Mouse (Mus musculus): Measurements from ENCODE around the gene Abcg5. TPM values are rescaled to one million over a fixed set of nuclear protein-coding genes. Genes with fewer than 3 reads are reported as not detected.

Gene Abcg5
- total RNA-seq, 2 experiments from 2014 or later = not detected

- intact Hi-C loops (cut with DNase I; ENCODE audit: low total_unique reads) = no loop called here
- no peak for DNase-seq
Measured at GRCm38 (mm10) chr17:84620610-84621009, 62.2 kb downstream of the Abcg5 start.

- intact Hi-C loops (cut with DNase I; ENCODE audit: low total_unique reads) = no loop called here
- DNase-seq = no peak
Measured at GRCm38 (mm10) chr17:84620076-84620475, 62.7 kb downstream of the Abcg5 start.

- DNase-seq = no peak
- intact Hi-C loops (cut with DNase I; ENCODE audit: low total_unique reads) = no loop called here
Measured at GRCm38 (mm10) chr17:84619112-84619511, 63.7 kb downstream of the Abcg5 start.

GRCm38 (mm10) chr17:84617953-84618352 is 64.9 kb downstream of the Abcg5 start:
- intact Hi-C loops (cut with DNase I; ENCODE audit: low total_unique reads) = no loop called here
- DNase-seq = no peak

- intact Hi-C loops (cut with DNase I; ENCODE audit: low total_unique reads) = no loop called here
- no peak for DNase-seq
Measured at GRCm38 (mm10) chr17:84616526-84617074, 66.2 kb downstream of the Abcg5 start.

GRCm38 (mm10) chr17:84615811-84616210 is 67.0 kb downstream of the Abcg5 start:
- DNase-seq = no peak
- intact Hi-C loops (cut with DNase I; ENCODE audit: low total_unique reads) = no loop called here

- peak; percentile 28 for DNase-seq
- intact Hi-C loops (cut with DNase I; ENCODE audit: low total_unique reads) = no loop called here
Measured at GRCm38 (mm10) chr17:84611971-84612370, 70.8 kb downstream of the Abcg5 start.

- intact Hi-C loops (cut with DNase I; ENCODE audit: low total_unique reads) = no loop called here
- DNase-seq = peak; percentile 72
Measured at GRCm38 (mm10) chr17:84611500-84611899, 71.3 kb downstream of the Abcg5 start.

- no peak for DNase-seq
- intact Hi-C loops (cut with DNase I; ENCODE audit: low total_unique reads) = no loop called here
Measured at GRCm38 (mm10) chr17:84608606-84609005, 74.2 kb downstream of the Abcg5 start.

Other genes starting within 250 kb of the Abcg5 start
- 1 to 10 TPM; 5.1 to 5.5 TPM for gene Thada, start 216.8 kb downstream of the Abcg5 start, total RNA-seq (2021)
- 1 to 10 TPM; 3.6 to 3.8 TPM for gene Plekhh2, start 171.1 kb downstream of the Abcg5 start, total RNA-seq (2021)
- 1 to 10 TPM; 3.1 to 3.5 TPM for gene Dync2li1, start 56.5 kb downstream of the Abcg5 start, total RNA-seq (2021)
- not detected for gene Abcg8, start 6.7 kb downstream of the Abcg5 start, total RNA-seq (2021)
- gene Lrpprc, start 107.8 kb upstream of the Abcg5 start, total RNA-seq (2021) = 10 to 100 TPM; 59.7 to 65.7 TPM

All from gastrocnemius, postnatal 14 days (tissue).